Mouse (Mus musculus) neural tube, embryonic 11.5 days (tissue): ENCODE measurements at regions not wholly inside any gene's neighbourhood (a gene's known extent, or its start where the extent isn't known, plus 50 kb on each side); places are given as distances from the start of the nearest gene placed in this dataset.

Experiments used
- ATAC-seq: fragments of 200-750 bp; cut with Nextera tagmentation; 2 replicates; pipeline ENCODE4 v1.8.0; 2017; ENCODE audit warnings: moderate number of reproducible peaks, mild to moderate bottlenecking, moderate TSS enrichment, moderate library complexity; ENCODE audit not compliant: insufficient read depth, low FRiP score, low TSS enrichment
- DNase-seq: peaks from one replicate; pipeline ENCODE4 v3.0.0-alpha.2; 2015; ENCODE audit warnings: low spot score
- H3K27ac ChIP-seq: fragments of 300-500 bp; sonication (generic); 2 replicates; pipeline ENCODE4 v1.5.1; 2014; ENCODE audit warnings: low read depth, mild to moderate bottlenecking, low read length
- H3K27me3 ChIP-seq: fragments of 300-500 bp; sonication (generic); 2 replicates; pipeline ENCODE4 v1.6.1; 2014; ENCODE audit warnings: mild to moderate bottlenecking, low read length, mixed read lengths; ENCODE audit not compliant: control insufficient read depth, insufficient read depth
- H3K36me3 ChIP-seq: fragments of 300-500 bp; sonication (generic); 2 replicates; pipeline ENCODE4 v1.6.1; 2014; ENCODE audit warnings: mild to moderate bottlenecking, low read length, moderate library complexity, mixed read lengths; ENCODE audit not compliant: control insufficient read depth, insufficient read depth
- H3K4me1 ChIP-seq: fragments of 300-500 bp; sonication (generic); 2 replicates; pipeline ENCODE4 v1.6.1; 2014; ENCODE audit warnings: low read length, mixed read lengths; ENCODE audit not compliant: control insufficient read depth, insufficient read depth
- H3K4me2 ChIP-seq: fragments of 300-500 bp; sonication (generic); 2 replicates; pipeline ENCODE4 v1.6.1; 2014; ENCODE audit warnings: low read depth, mild to moderate bottlenecking, moderate library complexity
- H3K4me3 ChIP-seq: fragments of 300-500 bp; sonication (generic); 2 replicates; pipeline ENCODE4 v1.5.1; 2014; ENCODE audit warnings: low read depth, low read length
- H3K9ac ChIP-seq: fragments of 300-500 bp; sonication (generic); 2 replicates; pipeline ENCODE4 v1.6.1; 2014; ENCODE audit warnings: mild to moderate bottlenecking, low read length
- H3K9me3 ChIP-seq: fragments of 300-500 bp; sonication (generic); 2 replicates; pipeline ENCODE4 v1.6.1; 2016; ENCODE audit warnings: low read length; ENCODE audit not compliant: control insufficient read depth
- WGBS: fragments of 180-500 bp; shearing (Covaris S2); extraction: QIAGEN DNeasy Blood & Tissue Kit; methylation state at CpG from one replicate; pipeline ENCODE4 v1.1.7; 2014; 5-methylcytosine and 5-hydroxymethylcytosine counted together

- Histone ChIP-seq H3K27ac (no peak overlapping the region), H3K4me2 (no peak overlapping the region), H3K9ac (no peak overlapping the region), H3K9me3 (no peaks in the 10 kb centered on the region), H3K27me3 (no peaks in the 10 kb centered on the region), H3K36me3 (no peaks in the 10 kb centered on the region), H3K4me3 (no peak overlapping the region), H3K4me1 (no peaks in the 10 kb centered on the region)
- WGBS, result 87% methylated on average over 4 of the region's 4 CpGs
- no peak for DNase-seq
- no peak for ATAC-seq
Measured at GRCm38 (mm10) chr10:101004687-101005086, 414.4 kb downstream of the 1700017N19Rik start.

GRCm38 (mm10) chr10:101015416-101015815 lies 425.1 kb downstream of the 1700017N19Rik start:
- no peaks in the 10 kb centered on the region for H3K4me1 ChIP-seq
- 74% methylated on average over 1 of the region's 1 CpGs for WGBS
- DNase-seq, result no peak
- H3K27ac ChIP-seq, result no peak overlapping the region
- H3K4me2 ChIP-seq, result no peak overlapping the region
- H3K36me3 ChIP-seq, result no peaks in the 10 kb centered on the region
- ATAC-seq, result no peak
- H3K27me3 ChIP-seq, result no peaks in the 10 kb centered on the region
- no peaks in the 10 kb centered on the region for H3K9me3 ChIP-seq
- no peak overlapping the region for H3K9ac ChIP-seq
- H3K4me3 ChIP-seq, result no peak overlapping the region

DNA sequence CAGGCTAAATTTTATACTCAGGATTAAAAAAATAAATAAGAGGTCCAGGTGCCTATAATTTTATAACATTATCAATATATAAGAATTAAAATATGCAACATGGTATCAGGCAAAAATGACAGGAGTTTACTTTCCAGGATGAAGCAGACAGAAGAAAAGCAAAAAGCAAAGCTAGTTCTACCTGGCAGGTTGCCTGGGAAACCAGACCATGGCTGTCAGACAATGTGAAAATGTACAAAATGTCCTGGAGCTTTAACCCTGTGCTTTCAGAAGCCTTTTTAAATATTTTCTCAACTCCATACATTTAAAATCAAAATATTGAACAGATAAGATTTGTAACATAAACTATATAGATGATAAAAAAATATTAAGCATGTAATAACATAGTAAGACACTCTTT lies 448.3 kb downstream of the 1700017N19Rik start:
- no peak for ATAC-seq
- H3K9me3 ChIP-seq, result no peaks in the 10 kb centered on the region
- no peak overlapping the region for H3K4me3 ChIP-seq
- no peaks in the 10 kb centered on the region for H3K36me3 ChIP-seq
- H3K4me1 ChIP-seq, result no peaks in the 10 kb centered on the region
- H3K4me2 ChIP-seq, result no peak overlapping the region
- H3K27ac ChIP-seq, result no peak overlapping the region
- DNase-seq, result no peak
- H3K27me3 ChIP-seq, result no peaks in the 10 kb centered on the region
- H3K9ac ChIP-seq, result no peak overlapping the region

DNA sequence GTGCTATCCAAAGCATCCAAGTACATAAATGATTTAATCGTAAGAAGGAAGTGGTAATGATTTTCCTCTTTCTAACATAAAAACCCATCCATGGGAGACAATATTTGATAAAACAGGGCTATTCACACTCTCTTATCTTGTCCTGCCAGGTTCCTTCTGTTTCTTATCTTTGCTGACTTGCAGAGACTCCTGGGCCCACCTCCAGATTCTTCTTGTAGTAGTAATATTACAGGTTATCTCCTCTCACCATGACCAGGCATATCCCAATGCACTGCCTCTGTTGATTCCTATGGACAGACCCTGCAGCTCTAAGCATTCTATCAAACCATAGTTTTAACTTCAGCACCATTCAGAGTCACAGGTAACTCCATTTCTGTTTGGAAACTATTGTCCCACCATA lies 448.8 kb downstream of the 1700017N19Rik start:
- Histone ChIP-seq H3K4me1 (no peaks in the 10 kb centered on the region), H3K9me3 (no peaks in the 10 kb centered on the region), H3K27me3 (no peaks in the 10 kb centered on the region), H3K9ac (no peak overlapping the region), H3K4me3 (no peak overlapping the region), H3K27ac (no peak overlapping the region), H3K4me2 (no peak overlapping the region), H3K36me3 (no peaks in the 10 kb centered on the region)
- 95% methylated on average over 1 of the region's 1 CpGs for WGBS
- no peak for ATAC-seq
- no peak for DNase-seq
